Mouse (Mus musculus): ENCODE measurements around the gene Mbtps1. TPM values are rescaled to one million over a fixed set of nuclear protein-coding genes. Genes with fewer than 3 reads are reported as not detected.

The Mbtps1 gene
- polyA plus RNA-seq, 1 experiment from 2014 or later: 88.5 TPM

DNA sequence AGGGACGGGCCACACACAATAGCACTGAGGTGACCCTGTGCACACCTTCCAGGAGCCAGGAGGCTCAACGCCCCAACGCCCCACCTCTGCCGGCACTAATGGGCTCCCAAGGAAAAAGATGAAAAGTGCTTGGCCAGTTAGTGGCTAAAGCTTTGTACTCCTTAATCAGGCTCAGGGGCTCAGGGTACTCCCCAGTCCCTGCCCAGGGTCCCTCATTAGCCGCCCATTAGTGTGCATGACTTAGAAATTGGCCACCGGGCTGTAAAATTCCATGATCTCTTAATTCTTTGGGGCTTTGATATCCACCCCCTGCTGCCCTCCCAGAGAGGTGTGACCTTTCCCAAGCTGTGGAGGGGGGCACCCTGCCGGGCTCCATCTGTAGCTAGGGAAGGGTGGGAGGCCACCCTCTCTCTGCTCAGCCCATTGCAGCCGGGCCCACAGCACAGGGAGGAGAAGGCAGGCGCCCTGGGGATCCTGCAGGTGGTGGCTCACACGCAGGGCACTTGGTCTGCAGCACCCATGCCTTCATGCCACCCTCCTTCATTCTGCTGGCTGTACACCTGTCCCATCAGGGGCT, 55.3 kb downstream of the Mbtps1 start:
- DNase-seq (ENCODE audit: low spot score): no peak

- no peak for DNase-seq (ENCODE audit: low spot score)
These were observed 56.4 kb downstream of the Mbtps1 start for GRCm38 (mm10) chr8:119502111-119502510.

GRCm38 (mm10) chr8:119501598-119501997, 56.9 kb downstream of the Mbtps1 start, which contains the start of gene Slc38a8:
Gene Slc38a8, minus strand, starts transcription at chr8:119501698.
- no peak for DNase-seq (ENCODE audit: low spot score)

- DNase-seq (ENCODE audit: low spot score): no peak
These were observed 58.7 kb downstream of the Mbtps1 start for GRCm38 (mm10) chr8:119499836-119500235.

DNA sequence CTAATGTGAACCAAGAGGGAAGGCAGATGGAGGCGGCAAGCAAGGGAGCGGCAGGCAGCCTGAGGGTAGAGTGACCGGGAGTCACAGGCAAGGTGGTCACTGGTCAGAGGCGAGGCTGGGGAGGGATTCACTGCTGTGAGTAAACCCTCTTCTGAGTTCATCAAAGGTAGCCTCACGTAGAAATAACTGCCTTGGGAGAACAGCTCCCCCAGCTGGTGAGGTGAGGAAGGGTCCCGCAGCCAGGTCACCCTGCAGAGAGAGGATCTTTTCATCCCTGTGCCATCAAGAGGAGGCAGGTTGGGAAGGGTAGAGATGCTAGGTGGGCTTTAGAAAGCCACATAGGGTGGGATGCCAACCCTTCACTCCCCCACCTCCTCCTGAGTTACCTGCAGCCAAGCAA, 61.7 kb downstream of the Mbtps1 start:
- DNase-seq (ENCODE audit: low spot score): peak; percentile 62

GRCm38 (mm10) chr8:119487093-119487492, 71.4 kb downstream of the Mbtps1 start:
- DNase-seq (ENCODE audit: low spot score): no peak

DNA sequence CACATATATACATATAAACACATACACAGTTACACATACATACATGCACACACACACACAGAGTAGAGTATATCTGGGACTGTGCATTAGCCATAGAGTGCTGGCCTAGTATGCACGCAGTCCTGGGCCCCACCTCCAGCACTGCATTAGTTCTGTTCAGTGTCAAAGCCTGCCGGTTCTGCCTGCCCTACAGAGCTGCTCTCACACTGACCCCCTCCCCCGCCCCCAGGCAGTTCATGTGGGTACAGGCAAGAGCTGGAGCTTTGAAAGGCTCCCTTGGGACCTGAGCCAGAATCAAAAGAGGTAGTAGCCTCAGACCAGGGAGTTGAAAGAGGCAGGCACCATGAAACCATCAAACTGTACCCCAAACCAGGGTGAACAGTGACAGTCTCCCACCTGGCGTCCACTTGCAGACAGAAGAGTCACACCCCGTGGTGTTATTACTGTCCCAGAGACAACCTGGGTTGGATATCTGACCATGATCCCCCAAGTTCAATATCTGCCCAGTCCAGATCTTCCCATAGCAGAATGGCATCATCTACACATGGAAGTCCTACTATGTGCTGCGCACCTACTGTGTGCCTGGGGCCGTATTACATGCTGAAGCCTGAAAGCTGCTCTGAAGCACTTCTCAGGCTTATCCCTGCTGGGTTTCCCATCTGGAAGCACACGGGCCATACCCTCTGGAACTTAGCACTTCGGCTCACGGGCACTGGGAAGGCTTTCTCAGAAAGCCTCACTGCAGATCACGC, 74.2 kb downstream of the Mbtps1 start:
- no peak for DNase-seq (ENCODE audit: low spot score)

DNA sequence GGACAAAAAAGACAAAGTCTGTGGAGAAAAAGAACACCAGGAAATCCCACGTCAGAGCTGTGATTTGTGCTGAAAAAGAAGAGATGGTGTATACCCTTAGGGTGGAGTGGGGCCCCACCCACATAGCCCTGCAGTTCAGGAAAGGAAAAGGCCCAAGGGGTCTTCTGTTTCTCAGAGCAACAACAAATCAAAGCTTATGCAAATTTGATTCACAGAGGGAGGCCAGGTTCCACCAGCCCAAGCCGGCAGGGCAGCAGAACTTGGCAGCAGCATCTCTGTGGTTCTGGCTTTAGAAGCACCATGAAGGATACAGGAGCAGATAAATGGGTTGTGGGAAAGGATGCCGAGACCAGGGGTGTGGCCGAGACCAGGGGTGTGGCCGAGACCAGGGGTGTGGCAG, 79.9 kb downstream of the Mbtps1 start:
- DNase-seq (ENCODE audit: low spot score): no peak

GRCm38 (mm10) chr8:119468091-119468490, 90.4 kb downstream of the Mbtps1 start:
- no peak for DNase-seq (ENCODE audit: low spot score)

GRCm38 (mm10) chr8:119466794-119467193, 91.7 kb downstream of the Mbtps1 start:
- DNase-seq (ENCODE audit: low spot score): no peak

- DNase-seq (ENCODE audit: low spot score): peak; percentile 66
These were observed 92.4 kb downstream of the Mbtps1 start for GRCm38 (mm10) chr8:119466105-119466504.

GRCm38 (mm10) chr8:119463709-119464108, 94.8 kb downstream of the Mbtps1 start:
- no peak for DNase-seq (ENCODE audit: low spot score)

- DNase-seq (ENCODE audit: low spot score): no peak
These were observed 97.2 kb downstream of the Mbtps1 start for GRCm38 (mm10) chr8:119461356-119461755.

DNA sequence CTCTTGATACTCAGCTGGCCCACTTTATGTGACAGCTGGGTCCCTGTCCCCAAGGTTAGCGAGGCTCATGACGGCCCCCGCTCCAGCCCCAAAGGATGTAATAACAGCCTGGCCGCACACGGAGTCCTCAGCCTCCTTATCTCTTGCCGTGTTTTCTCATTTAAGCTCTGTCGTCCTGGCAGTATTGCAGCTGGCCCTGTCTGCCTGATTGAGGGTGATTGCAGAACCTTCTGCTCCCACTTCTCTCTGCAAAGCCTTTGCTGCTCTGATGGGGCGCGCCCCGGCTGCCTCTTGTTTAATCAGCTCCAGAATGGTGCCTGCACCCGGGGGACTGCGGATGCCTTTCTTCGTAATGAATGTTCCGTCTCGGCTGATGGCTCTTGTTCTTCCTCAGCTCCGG, 98.8 kb downstream of the Mbtps1 start:
- no peak for DNase-seq (ENCODE audit: low spot score)

Other genes starting within 250 kb of the Mbtps1 start
- 244 and 246 TPM in 2 replicates for gene Hsbp1, start 214.2 kb downstream of the Mbtps1 start, polyA plus RNA-seq (2015; fragmentation: Nextera tagmentation; extraction: Ambion mirVana)
- 11.6 and 13.4 TPM in 2 replicates for gene Mlycd, start 163.9 kb downstream of the Mbtps1 start, polyA plus RNA-seq (2015; fragmentation: Nextera tagmentation; extraction: Ambion mirVana)
- gene Osgin1, start 124.6 kb downstream of the Mbtps1 start, polyA plus RNA-seq (2015; fragmentation: Nextera tagmentation; extraction: Ambion mirVana): 1.4 and 1.6 TPM in 2 replicates
- gene Necab2, start 112.0 kb downstream of the Mbtps1 start, polyA plus RNA-seq (2015; fragmentation: Nextera tagmentation; extraction: Ambion mirVana): 0.12 TPM in 2 replicates
- gene Slc38a8, start 57.0 kb downstream of the Mbtps1 start, polyA plus RNA-seq (2015; fragmentation: Nextera tagmentation; extraction: Ambion mirVana): 0.18 TPM in 1 of 2 replicates, not detected in the other
- gene Hsdl1, start 16.4 kb upstream of the Mbtps1 start, polyA plus RNA-seq (2015; fragmentation: Nextera tagmentation; extraction: Ambion mirVana): 185 and 200 TPM in 2 replicates
- 1.6 and 1.7 TPM in 2 replicates for gene Dnaaf1, start 16.5 kb upstream of the Mbtps1 start, polyA plus RNA-seq (2015; fragmentation: Nextera tagmentation; extraction: Ambion mirVana)
- gene Taf1c, start 46.5 kb upstream of the Mbtps1 start, polyA plus RNA-seq (2015; fragmentation: Nextera tagmentation; extraction: Ambion mirVana): 29.5 and 29.8 TPM in 2 replicates
- not detected in 2 replicates for gene Adad2, start 54.0 kb upstream of the Mbtps1 start, polyA plus RNA-seq (2015; fragmentation: Nextera tagmentation; extraction: Ambion mirVana)
- 0.04 and 0.07 TPM in 2 replicates for gene Kcng4, start 76.9 kb upstream of the Mbtps1 start, polyA plus RNA-seq (2015; fragmentation: Nextera tagmentation; extraction: Ambion mirVana)
- 0.91 and 0.99 TPM in 2 replicates for gene Wfdc1, start 107.6 kb upstream of the Mbtps1 start, polyA plus RNA-seq (2015; fragmentation: Nextera tagmentation; extraction: Ambion mirVana)
- gene Atp2c2, start 141.3 kb upstream of the Mbtps1 start, polyA plus RNA-seq (2015; fragmentation: Nextera tagmentation; extraction: Ambion mirVana): 0.27 and 0.29 TPM in 2 replicates
- 9.0 and 9.2 TPM in 2 replicates for gene Tldc1, start 219.7 kb upstream of the Mbtps1 start, polyA plus RNA-seq (2015; fragmentation: Nextera tagmentation; extraction: Ambion mirVana)